ENCODE assay signal across 16 mouse cellular contexts in the genomic region with DNA sequence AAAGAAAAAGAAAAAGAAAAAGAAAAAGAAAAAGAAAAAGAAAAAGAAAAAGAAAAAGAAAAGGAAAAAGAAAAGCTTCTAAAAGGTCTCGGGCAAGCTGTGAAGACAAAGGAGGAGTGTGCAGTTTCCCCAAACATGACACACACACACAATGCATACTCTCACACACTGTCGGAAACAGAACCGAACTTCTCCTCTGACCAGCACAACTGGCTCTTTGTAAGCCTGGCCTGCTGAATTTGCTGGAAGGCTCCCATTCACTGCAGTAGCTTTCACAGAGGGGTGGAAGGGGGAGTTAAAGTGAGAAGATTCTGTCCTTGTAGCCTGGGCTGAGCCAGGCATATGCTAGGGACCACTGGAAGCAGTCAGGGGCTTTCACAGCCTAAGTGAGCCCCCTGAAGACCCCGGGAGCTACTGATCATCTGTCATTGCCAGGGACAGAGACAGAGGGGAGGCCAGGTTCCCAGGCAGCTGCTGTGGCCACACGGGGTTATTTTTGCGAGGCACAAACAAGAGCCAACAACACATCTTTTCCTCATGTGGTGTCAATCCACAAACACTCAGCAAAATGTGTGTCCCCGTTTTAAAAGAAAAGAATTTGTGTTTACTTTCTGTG. TPM values are rescaled to one million over a fixed set of nuclear protein-coding genes. Genes with fewer than 3 reads are reported as not detected.
DNase-seq lines count a peak whose midpoint lies in the region; ATAC-seq lines count a peak whose summit lies in the region.
"Had no signal": no experiment of that assay in that cellular context is flagged by ENCODE, and none has a peak within 500 bp of the region (broad histone marks: within the 10 kb centered on the region; RNA-seq: fewer than 3 reads in every experiment).

No protein-coding gene starts in this region.

- no peaks in the 10 kb centered on the region for H3K9me3 ChIP-seq in hindbrain, embryonic 10.5 days
- H3K9me3 ChIP-seq in hindbrain, embryonic 13.5 days, result no peaks in the 10 kb centered on the region
- H3K9me3 ChIP-seq in midbrain, embryonic 10.5 days (replicated peaks), result no peaks in the 10 kb centered on the region
- no peaks in the 10 kb centered on the region for H3K9me3 ChIP-seq in midbrain, embryonic 13.5 days
- no peaks in the 10 kb centered on the region for H3K9me3 ChIP-seq in embryonic facial prominence, embryonic 10.5 days
- no peaks in the 10 kb centered on the region for H3K9me3 ChIP-seq in forebrain, embryonic 14.5 days (replicated peaks; ENCODE audit: control insufficient read depth, low read length)
- no peaks in the 10 kb centered on the region for H3K9me3 ChIP-seq in forebrain, embryonic 12.5 days
- H3K9me3 ChIP-seq: kidney, embryonic 15.5 days had no signal

- peak overlapping the region; percentile 81 for H3K27ac ChIP-seq in hindbrain, embryonic 10.5 days
- H3K27ac ChIP-seq in hindbrain, embryonic 13.5 days, result no peak overlapping the region
- 0 out of 2 replicates have a peak overlapping the region, but pooled peaks have one; percentile 1 for H3K27ac ChIP-seq in midbrain, embryonic 10.5 days (replicated peaks)
- H3K27ac ChIP-seq in midbrain, embryonic 13.5 days, result no peak overlapping the region
- H3K27ac ChIP-seq in embryonic facial prominence, embryonic 10.5 days (replicated peaks), result peak overlapping the region; percentile 35; the same call in 1 of the 2 replicates
- no peak overlapping the region for H3K27ac ChIP-seq in forebrain, embryonic 14.5 days (ENCODE audit: low read depth, low read length)
- H3K27ac ChIP-seq in forebrain, embryonic 12.5 days, result no peak overlapping the region
- H3K27ac ChIP-seq: kidney, embryonic 15.5 days; macrophage had no signal

- H3K36me3 ChIP-seq in hindbrain, embryonic 10.5 days, result no peaks in the 10 kb centered on the region
- no peaks in the 10 kb centered on the region for H3K36me3 ChIP-seq in hindbrain, embryonic 13.5 days
- no peaks in the 10 kb centered on the region for H3K36me3 ChIP-seq in midbrain, embryonic 10.5 days
- no peaks in the 10 kb centered on the region for H3K36me3 ChIP-seq in midbrain, embryonic 13.5 days
- H3K36me3 ChIP-seq in embryonic facial prominence, embryonic 10.5 days (replicated peaks), result no peaks in the 10 kb centered on the region
- H3K36me3 ChIP-seq in forebrain, embryonic 14.5 days (ENCODE audit: control insufficient read depth, insufficient read depth, low read length), result no peaks in the 10 kb centered on the region
- H3K36me3 ChIP-seq in forebrain, embryonic 12.5 days (replicated peaks), result no peaks in the 10 kb centered on the region
- H3K36me3 ChIP-seq: kidney, embryonic 15.5 days had no signal

- H3K4me3 ChIP-seq in hindbrain, embryonic 10.5 days, result no peak overlapping the region
- H3K4me3 ChIP-seq in hindbrain, embryonic 13.5 days, result no peak overlapping the region
- no peak overlapping the region for H3K4me3 ChIP-seq in midbrain, embryonic 10.5 days
- no peak overlapping the region for H3K4me3 ChIP-seq in midbrain, embryonic 13.5 days (replicated peaks)
- H3K4me3 ChIP-seq in embryonic facial prominence, embryonic 10.5 days, result no peak overlapping the region
- no peak overlapping the region for H3K4me3 ChIP-seq in forebrain, embryonic 14.5 days (ENCODE audit: low read depth, low read length)
- H3K4me3 ChIP-seq in forebrain, embryonic 12.5 days (replicated peaks), result no peak overlapping the region
- H3K4me3 ChIP-seq: erythroblast, embryonic 14.5 days; kidney, embryonic 15.5 days had no signal

- no peak overlapping the region for H3K9ac ChIP-seq in hindbrain, embryonic 13.5 days
- no peak overlapping the region for H3K9ac ChIP-seq in midbrain, embryonic 13.5 days (replicated peaks)
- H3K9ac ChIP-seq in forebrain, embryonic 14.5 days (ENCODE audit: low read length), result no peak overlapping the region
- no peak overlapping the region for H3K9ac ChIP-seq in forebrain, embryonic 12.5 days
- H3K9ac ChIP-seq: kidney, embryonic 15.5 days had no signal

- H3K27me3 ChIP-seq in hindbrain, embryonic 10.5 days (ENCODE audit: insufficient read depth, poor library complexity, severe bottlenecking), result no peaks in the 10 kb centered on the region
- H3K27me3 ChIP-seq in hindbrain, embryonic 13.5 days, result no peaks in the 10 kb centered on the region
- H3K27me3 ChIP-seq in midbrain, embryonic 10.5 days (ENCODE audit: low read depth, poor library complexity, severe bottlenecking), result no peaks in the 10 kb centered on the region
- no peaks in the 10 kb centered on the region for H3K27me3 ChIP-seq in midbrain, embryonic 13.5 days
- H3K27me3 ChIP-seq in embryonic facial prominence, embryonic 10.5 days (replicated peaks; ENCODE audit: low read depth, poor library complexity, severe bottlenecking), result no peaks in the 10 kb centered on the region; the same call in 1 of the 2 replicates
- no peaks in the 10 kb centered on the region for H3K27me3 ChIP-seq in forebrain, embryonic 14.5 days (replicated peaks; ENCODE audit: control insufficient read depth, insufficient read depth, low read length)
- H3K27me3 ChIP-seq in forebrain, embryonic 12.5 days, result peaks cover 6% of the 10 kb centered on the region; the same call in 1 of the 2 replicates
- H3K27me3 ChIP-seq: kidney, embryonic 15.5 days had no signal

- ATAC-seq in hindbrain, embryonic 13.5 days (ENCODE audit: low FRiP score), result no peak
- ATAC-seq in midbrain, embryonic 13.5 days, result no peak
- no peak for ATAC-seq in forebrain, embryonic 14.5 days
- ATAC-seq in forebrain, embryonic 12.5 days (ENCODE audit: low FRiP score), result no peak
- ATAC-seq: inflammation-experienced regulatory T-cells, adult 6 months had no signal

- WGBS in hindbrain, embryonic 10.5 days, result 47% methylated on average over 7 of the region's 7 CpGs
- WGBS in hindbrain, embryonic 13.5 days, result 28% methylated on average over 7 of the region's 7 CpGs
- WGBS in midbrain, embryonic 10.5 days, result 68% methylated on average over 7 of the region's 7 CpGs
- 50% methylated on average over 7 of the region's 7 CpGs for WGBS in midbrain, embryonic 13.5 days
- 45% methylated on average over 7 of the region's 7 CpGs for WGBS in embryonic facial prominence, embryonic 10.5 days
- WGBS in forebrain, embryonic 14.5 days, result 58% methylated on average over 7 of the region's 7 CpGs
- WGBS in forebrain, embryonic 12.5 days, result 61% methylated on average over 7 of the region's 7 CpGs

- peaks cover 25% of the 10 kb centered on the region for H3K4me1 ChIP-seq in hindbrain, embryonic 10.5 days (replicated peaks)
- H3K4me1 ChIP-seq in hindbrain, embryonic 13.5 days (replicated peaks), result peaks cover 25% of the 10 kb centered on the region
- peaks cover 22% of the 10 kb centered on the region for H3K4me1 ChIP-seq in midbrain, embryonic 10.5 days
- peaks cover 11% of the 10 kb centered on the region for H3K4me1 ChIP-seq in midbrain, embryonic 13.5 days (replicated peaks)
- H3K4me1 ChIP-seq in embryonic facial prominence, embryonic 10.5 days, result peaks cover 14% of the 10 kb centered on the region
- peaks cover 16% of the 10 kb centered on the region for H3K4me1 ChIP-seq in forebrain, embryonic 14.5 days (ENCODE audit: control insufficient read depth, insufficient read depth, low read length)
- H3K4me1 ChIP-seq in forebrain, embryonic 12.5 days, result peaks cover 5% of the 10 kb centered on the region

- DNase-seq in hindbrain, embryonic 10.5 days (ENCODE audit: low spot score), result peak; percentile 28
- DNase-seq in midbrain, embryonic 10.5 days (ENCODE audit: low spot score), result no peak
- DNase-seq in embryonic facial prominence, embryonic 10.5 days (ENCODE audit: low spot score), result no peak
- peak; percentile 23 for DNase-seq in lung, postnatal 36 days
- no peak for DNase-seq in forebrain, embryonic 14.5 days (ENCODE audit: low spot score)
- DNase-seq: adrenal gland, adult 2 months; B cell, adult 2 months; heart, adult 18-20 months; liver had no signal

- no peak overlapping the region for H3K4me2 ChIP-seq in hindbrain, embryonic 13.5 days
- H3K4me2 ChIP-seq in midbrain, embryonic 13.5 days (replicated peaks), result no peak overlapping the region
- no peak overlapping the region for H3K4me2 ChIP-seq in forebrain, embryonic 14.5 days (ENCODE audit: low read length)
- no peak overlapping the region for H3K4me2 ChIP-seq in forebrain, embryonic 12.5 days
- H3K4me2 ChIP-seq: kidney, embryonic 15.5 days had no signal

RNA-seq across cellular contexts. Expression of gene Peli2, which starts 33.8 kb away (rescaled TPM):
- 16.0 and 16.9 TPM in 2 replicates for polyA plus RNA-seq in hindbrain, embryonic 10.5 days (2016; fragmentation: Nextera tagmentation; extraction: Ambion mirVana)
- polyA plus RNA-seq in hindbrain, embryonic 13.5 days (2015; fragmentation: Nextera tagmentation; extraction: Ambion mirVana), result 8.3 and 10.6 TPM in 2 replicates
- polyA plus RNA-seq in midbrain, embryonic 10.5 days (2016; fragmentation: Nextera tagmentation; extraction: Ambion mirVana), result 11.9 and 12.6 TPM in 2 replicates
- 7.1 and 8.3 TPM in 2 replicates for polyA plus RNA-seq in midbrain, embryonic 13.5 days (2015; fragmentation: Nextera tagmentation; extraction: Ambion mirVana)
- polyA plus RNA-seq in embryonic facial prominence, embryonic 10.5 days (2016; fragmentation: Nextera tagmentation; extraction: Ambion mirVana), result 8.0 and 9.4 TPM in 2 replicates
- 5.1 and 7.5 TPM in 2 replicates for polyA plus RNA-seq in forebrain, embryonic 14.5 days (2014; fragmentation: Nextera tagmentation; extraction: Ambion mirVana)
- polyA plus RNA-seq in forebrain, embryonic 12.5 days (2016; fragmentation: Nextera tagmentation; extraction: Ambion mirVana), result 9.4 and 11.1 TPM in 2 replicates
- polyA plus RNA-seq: erythroblast, embryonic 14.5 days had no signal

Comparison
In these comparisons a context has a peak if more than half of its experiments do, and no peak if none do; other contexts are left out.
1. H3K27ac ChIP-seq: peak in hindbrain, embryonic 10.5 days (single experiment), midbrain, embryonic 10.5 days (single experiment) and embryonic facial prominence, embryonic 10.5 days (single experiment); none in hindbrain, embryonic 13.5 days (single experiment), midbrain, embryonic 13.5 days (single experiment), forebrain, embryonic 14.5 days (single experiment) and forebrain, embryonic 12.5 days (single experiment).
2. DNase-seq: peak in hindbrain, embryonic 10.5 days (single experiment) and lung, postnatal 36 days (single experiment); none in midbrain, embryonic 10.5 days (single experiment), embryonic facial prominence, embryonic 10.5 days (single experiment) and forebrain, embryonic 14.5 days (single experiment).